Mouse (Mus musculus) A20 (cell line): Measurements from ENCODE around the gene Sipa1l2.

Experiments used
- DNase-seq: peaks from one replicate; pipeline ENCODE4 v3.0.0-alpha.2; 2011; ENCODE audit warnings: low read depth, low spot score

Gene Sipa1l2

GRCm38 (mm10) chr8:125569533-125570365 is at the start of gene Sipa1l2:
TSS of gene Sipa1l2 (minus strand) at chr8:125569808.
- DNase-seq, result peak; percentile 96

GRCm38 (mm10) chr8:125618543-125619335 is 49.1 kb upstream of the Sipa1l2 start:
- no peak for DNase-seq

- DNase-seq, result no peak
Measured at GRCm38 (mm10) chr8:125616935-125617334, 47.3 kb upstream of the Sipa1l2 start.

GRCm38 (mm10) chr8:125616039-125616438 is 46.4 kb upstream of the Sipa1l2 start:
- DNase-seq, result no peak

GRCm38 (mm10) chr8:125613552-125613951 is 43.9 kb upstream of the Sipa1l2 start:
- DNase-seq, result peak; percentile 36

GRCm38 (mm10) chr8:125611799-125612560 is 42.4 kb upstream of the Sipa1l2 start:
- no peak for DNase-seq

GRCm38 (mm10) chr8:125611024-125611798 is 41.6 kb upstream of the Sipa1l2 start:
- no peak for DNase-seq

- DNase-seq, result no peak
Measured at GRCm38 (mm10) chr8:125609737-125610136, 40.1 kb upstream of the Sipa1l2 start.

- no peak for DNase-seq
Measured at GRCm38 (mm10) chr8:125607714-125608223, 38.2 kb upstream of the Sipa1l2 start.

GRCm38 (mm10) chr8:125606937-125607336 is 37.3 kb upstream of the Sipa1l2 start:
- DNase-seq, result no peak

- no peak for DNase-seq
Measured at GRCm38 (mm10) chr8:125604817-125605512, 35.4 kb upstream of the Sipa1l2 start.

GRCm38 (mm10) chr8:125604213-125604816 is 34.7 kb upstream of the Sipa1l2 start:
- DNase-seq, result peak; percentile 31

GRCm38 (mm10) chr8:125603312-125603840 is 33.8 kb upstream of the Sipa1l2 start:
- DNase-seq, result no peak

- DNase-seq, result no peak
Measured at GRCm38 (mm10) chr8:125600033-125600686, 30.6 kb upstream of the Sipa1l2 start.

- DNase-seq, result peak; percentile 82
Measured at GRCm38 (mm10) chr8:125595571-125596508, 26.2 kb upstream of the Sipa1l2 start.

- no peak for DNase-seq
Measured at GRCm38 (mm10) chr8:125590363-125590762, 20.8 kb upstream of the Sipa1l2 start.

- DNase-seq, result no peak
Measured at GRCm38 (mm10) chr8:125586587-125586986, 17.0 kb upstream of the Sipa1l2 start.

GRCm38 (mm10) chr8:125584276-125584675 is 14.7 kb upstream of the Sipa1l2 start:
- peak; percentile 8 for DNase-seq
